Mouse (Mus musculus) intestine, embryonic 16.5 days (tissue): ENCODE results near the gene Adgrg7. TPM values are rescaled to one million over a fixed set of nuclear protein-coding genes. Genes with fewer than 3 reads are reported as not detected.
A peak's percentile ranks its signal among the peaks of the same experiment; 100 is the strongest.

Experiments
- ATAC-seq: fragments of 200-750 bp; cut with Nextera tagmentation; 2 replicates; pipeline ENCODE4 v1.8.0; 2017; ENCODE audit warnings: moderate TSS enrichment, moderate library complexity
- H3K27ac ChIP-seq: fragments of 300-500 bp; sonication (generic); 2 replicates; pipeline ENCODE4 v1.5.1; 2014; ENCODE audit warnings: mild to moderate bottlenecking, low read length
- H3K27me3 ChIP-seq: fragments of 300-500 bp; sonication (generic); replicated peaks from 2 replicates; pipeline ENCODE4 v1.6.1; 2014; ENCODE audit warnings: low read length, control low read depth, mixed read lengths; ENCODE audit not compliant: control insufficient read depth, insufficient read depth
- H3K36me3 ChIP-seq: fragments of 300-500 bp; sonication (generic); 2 replicates; pipeline ENCODE4 v1.6.1; 2014; ENCODE audit warnings: low read length, control low read depth; ENCODE audit not compliant: control insufficient read depth, insufficient read depth
- H3K4me1 ChIP-seq: fragments of 300-500 bp; sonication (generic); 2 replicates; pipeline ENCODE4 v1.6.1; 2014; ENCODE audit warnings: low read length, control low read depth, mixed read lengths; ENCODE audit not compliant: control insufficient read depth, insufficient read depth
- H3K4me2 ChIP-seq: fragments of 300-500 bp; sonication (generic); 2 replicates; pipeline ENCODE4 v1.6.1; 2014; ENCODE audit warnings: low read depth, low read length, control low read depth
- H3K4me3 ChIP-seq: fragments of 300-500 bp; sonication (generic); 2 replicates; pipeline ENCODE4 v1.5.1; 2014; ENCODE audit warnings: mild to moderate bottlenecking, low read length
- H3K9ac ChIP-seq: fragments of 300-500 bp; sonication (generic); 2 replicates; pipeline ENCODE4 v1.6.1; 2014; ENCODE audit warnings: low read depth, low read length
- H3K9me3 ChIP-seq: fragments of 300-500 bp; sonication (generic); 2 replicates; pipeline ENCODE4 v1.6.1; 2016; ENCODE audit warnings: low read length, control low read depth; ENCODE audit not compliant: control insufficient read depth
- WGBS: fragments of 180-500 bp; shearing (Covaris S2); extraction: QIAGEN DNeasy Blood & Tissue Kit; methylation state at CpG from one replicate; pipeline ENCODE4 v1.1.7; 2014; 5-methylcytosine and 5-hydroxymethylcytosine counted together
- polyA plus RNA-seq: library from polyadenylated mRNA; unstranded; fragments of >200 nt; fragmentation: Nextera tagmentation; extraction: Ambion mirVana; gene quantifications from 2 replicates; pipeline ENCODE4 v1.2.1, GENCODE M21; 2015

Gene Adgrg7
- polyA plus RNA-seq, 1 experiment from 2014 or later: 9.2 TPM

- Histone ChIP-seq H3K4me1 (peaks cover 13% of the 10 kb centered on the region), H3K4me3 (peak within 1 kb of the TSS; percentile 71), H3K36me3 (no peaks in the 10 kb centered on the region), H3K27me3 (no peaks in the 10 kb centered on the region), H3K4me2 (peak within 1 kb of the TSS; percentile 72), H3K9me3 (no peaks in the 10 kb centered on the region), H3K27ac (peak within 1 kb of the TSS; percentile 99), H3K9ac (peak within 1 kb of the TSS; percentile 83)
- under 1% methylated on average over 62 of the region's 62 CpGs for WGBS
- ATAC-seq: peak; percentile 93
These were observed 78.1 kb downstream of the Adgrg7 start, which contains the start of gene Tfg for GRCm38 (mm10) chr16:56717224-56718200. TSS of gene Tfg (minus strand) at chr16:56717450.

GRCm38 (mm10) chr16:56716557-56717179 lies 79.0 kb downstream of the Adgrg7 start:
- Histone ChIP-seq H3K4me1 (peaks cover 13% of the 10 kb centered on the region), H3K4me2 (peak overlapping the region; percentile 68), H3K27ac (peak overlapping the region; percentile 99), H3K27me3 (no peaks in the 10 kb centered on the region), H3K9me3 (no peaks in the 10 kb centered on the region), H3K36me3 (no peaks in the 10 kb centered on the region), H3K4me3 (peak overlapping the region; percentile 71), H3K9ac (peak overlapping the region; percentile 83)
- ATAC-seq: peak; percentile 69
- WGBS: under 1% methylated on average over 28 of the region's 38 CpGs

GRCm38 (mm10) chr16:56715608-56716007 lies 80.0 kb downstream of the Adgrg7 start:
- H3K27ac ChIP-seq: peak overlapping the region; percentile 99
- H3K4me2 ChIP-seq: peak overlapping the region; percentile 68
- ATAC-seq: no peak
- no peaks in the 10 kb centered on the region for H3K9me3 ChIP-seq
- WGBS: 56% methylated on average over 3 of the region's 3 CpGs
- H3K9ac ChIP-seq: peak overlapping the region; percentile 83
- H3K27me3 ChIP-seq: no peaks in the 10 kb centered on the region
- H3K36me3 ChIP-seq: peaks cover 2% of the 10 kb centered on the region; the same call in 1 of the 2 replicates
- H3K4me1 ChIP-seq: peaks cover 13% of the 10 kb centered on the region
- H3K4me3 ChIP-seq: peak overlapping the region; percentile 71

- H3K9me3 ChIP-seq: no peaks in the 10 kb centered on the region
- ATAC-seq: peak; percentile 77
- H3K4me3 ChIP-seq: no peak overlapping the region
- 71% methylated on average over 3 of the region's 3 CpGs for WGBS
- no peak overlapping the region for H3K4me2 ChIP-seq
- peaks cover 9% of the 10 kb centered on the region; the same call in 1 of the 2 replicates for H3K36me3 ChIP-seq
- H3K27me3 ChIP-seq: no peaks in the 10 kb centered on the region
- H3K9ac ChIP-seq: no peak overlapping the region
- H3K4me1 ChIP-seq: no peaks in the 10 kb centered on the region
- H3K27ac ChIP-seq: no peak overlapping the region
These were observed 85.6 kb downstream of the Adgrg7 start for GRCm38 (mm10) chr16:56710071-56710470.

GRCm38 (mm10) chr16:56705731-56706130 lies 89.9 kb downstream of the Adgrg7 start:
- Histone ChIP-seq H3K4me3 (no peak overlapping the region), H3K27me3 (no peaks in the 10 kb centered on the region), H3K4me1 (no peaks in the 10 kb centered on the region), H3K9me3 (no peaks in the 10 kb centered on the region), H3K36me3 (peaks cover 14% of the 10 kb centered on the region; the same call in 1 of the 2 replicates), H3K27ac (no peak overlapping the region), H3K4me2 (no peak overlapping the region), H3K9ac (no peak overlapping the region)
- ATAC-seq: no peak
- WGBS: 77% methylated on average over 3 of the region's 3 CpGs

GRCm38 (mm10) chr16:56700898-56701297 lies 94.8 kb downstream of the Adgrg7 start:
- Histone ChIP-seq H3K9me3 (no peaks in the 10 kb centered on the region), H3K9ac (no peak overlapping the region), H3K4me1 (no peaks in the 10 kb centered on the region), H3K36me3 (peaks cover 6% of the 10 kb centered on the region; the same call in 1 of the 2 replicates), H3K27me3 (no peaks in the 10 kb centered on the region), H3K4me3 (no peak overlapping the region), H3K27ac (no peak overlapping the region), H3K4me2 (no peak overlapping the region)
- WGBS: 93% methylated on average over 3 of the region's 3 CpGs
- ATAC-seq: no peak

- H3K9me3 ChIP-seq: no peaks in the 10 kb centered on the region
- H3K27me3 ChIP-seq: no peaks in the 10 kb centered on the region
- H3K4me3 ChIP-seq: no peak overlapping the region
- no peaks in the 10 kb centered on the region for H3K36me3 ChIP-seq
- no peak overlapping the region for H3K4me2 ChIP-seq
- ATAC-seq: no peak
- H3K27ac ChIP-seq: no peak overlapping the region
- 68% methylated on average over 2 of the region's 2 CpGs for WGBS
- H3K4me1 ChIP-seq: no peaks in the 10 kb centered on the region
- no peak overlapping the region for H3K9ac ChIP-seq
These were observed 99.2 kb downstream of the Adgrg7 start for GRCm38 (mm10) chr16:56696448-56696847.

GRCm38 (mm10) chr16:56690715-56691114 lies 104.9 kb downstream of the Adgrg7 start:
- Histone ChIP-seq H3K36me3 (no peaks in the 10 kb centered on the region; the same call in 1 of the 2 replicates), H3K4me2 (no peak overlapping the region), H3K4me3 (no peak overlapping the region), H3K9me3 (no peaks in the 10 kb centered on the region), H3K27ac (no peak overlapping the region), H3K4me1 (no peaks in the 10 kb centered on the region), H3K27me3 (no peaks in the 10 kb centered on the region), H3K9ac (no peak overlapping the region)
- ATAC-seq: no peak
- WGBS: 90% methylated on average over 7 of the region's 7 CpGs

GRCm38 (mm10) chr16:56686747-56687146 lies 108.9 kb downstream of the Adgrg7 start:
- no peaks in the 10 kb centered on the region for H3K9me3 ChIP-seq
- H3K9ac ChIP-seq: no peak overlapping the region
- no peak overlapping the region for H3K4me3 ChIP-seq
- WGBS: 93% methylated on average over 5 of the region's 5 CpGs
- no peak for ATAC-seq
- no peak overlapping the region for H3K27ac ChIP-seq
- H3K4me2 ChIP-seq: no peak overlapping the region
- H3K4me1 ChIP-seq: no peaks in the 10 kb centered on the region
- no peaks in the 10 kb centered on the region for H3K27me3 ChIP-seq
- H3K36me3 ChIP-seq: no peaks in the 10 kb centered on the region; the same call in 1 of the 2 replicates
